Mouse (Mus musculus): Measurements from ENCODE around the gene Scarf1. TPM values are rescaled to one million over a fixed set of nuclear protein-coding genes. Genes with fewer than 3 reads are reported as not detected.

Gene Scarf1
- polyA plus RNA-seq, 1 experiment = 4.9 TPM

DNA sequence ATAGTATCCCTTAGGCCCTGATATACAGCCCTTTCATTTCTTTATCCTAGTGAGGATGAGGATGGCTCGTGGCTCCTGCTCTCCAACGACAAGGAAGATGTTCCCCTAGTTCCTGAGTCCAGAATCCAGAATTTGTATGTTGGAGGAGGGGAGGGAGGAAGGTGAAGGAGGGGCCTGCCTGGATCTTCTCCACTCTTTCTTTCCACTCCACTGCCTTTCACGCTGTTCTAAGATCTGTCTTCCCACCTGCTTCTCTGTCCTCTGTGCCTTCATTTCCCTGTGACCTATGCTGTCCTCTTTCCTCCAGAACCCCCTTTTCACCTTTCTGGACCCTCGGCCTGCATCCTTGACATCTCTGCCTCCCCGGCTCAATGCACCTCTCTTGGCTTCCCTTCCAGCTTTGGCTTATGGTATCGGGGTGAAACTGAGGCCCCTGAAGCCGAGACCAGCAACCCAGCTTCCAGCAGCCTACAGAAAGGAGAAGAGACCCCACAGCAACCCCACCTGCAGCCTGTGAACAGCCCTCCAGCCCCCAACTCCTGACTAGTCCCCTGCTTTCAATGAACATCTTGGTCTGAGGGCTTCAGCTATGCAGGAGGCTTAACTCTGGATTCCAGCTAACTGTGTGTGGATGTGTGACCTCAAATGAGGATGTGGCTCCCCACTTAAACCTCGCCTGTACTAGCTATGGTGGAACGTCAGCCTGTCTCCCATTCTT is 880 bp upstream of the Scarf1 start:
- DNase-seq (ENCODE audit: low spot score) = no peak

DNA sequence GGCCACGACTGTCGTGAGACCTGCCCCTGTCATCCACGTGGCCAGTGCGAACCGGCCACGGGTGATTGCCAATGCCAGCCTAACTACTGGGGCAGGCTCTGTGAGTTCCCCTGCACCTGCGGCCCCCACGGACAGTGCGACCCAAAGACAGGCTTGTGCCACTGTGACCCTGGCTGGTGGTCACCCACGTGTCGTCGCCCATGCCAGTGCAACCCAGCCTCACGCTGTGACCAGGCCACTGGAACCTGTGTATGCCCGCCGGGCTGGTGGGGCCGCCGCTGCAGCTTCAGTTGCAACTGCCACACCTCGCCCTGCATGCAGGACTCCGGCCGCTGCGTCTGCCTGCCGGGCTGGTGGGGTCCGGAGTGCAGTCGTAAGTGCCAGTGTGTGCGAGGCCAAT is 1.8 kb downstream of the Scarf1 start:
- no peak for DNase-seq (ENCODE audit: low spot score)

DNA sequence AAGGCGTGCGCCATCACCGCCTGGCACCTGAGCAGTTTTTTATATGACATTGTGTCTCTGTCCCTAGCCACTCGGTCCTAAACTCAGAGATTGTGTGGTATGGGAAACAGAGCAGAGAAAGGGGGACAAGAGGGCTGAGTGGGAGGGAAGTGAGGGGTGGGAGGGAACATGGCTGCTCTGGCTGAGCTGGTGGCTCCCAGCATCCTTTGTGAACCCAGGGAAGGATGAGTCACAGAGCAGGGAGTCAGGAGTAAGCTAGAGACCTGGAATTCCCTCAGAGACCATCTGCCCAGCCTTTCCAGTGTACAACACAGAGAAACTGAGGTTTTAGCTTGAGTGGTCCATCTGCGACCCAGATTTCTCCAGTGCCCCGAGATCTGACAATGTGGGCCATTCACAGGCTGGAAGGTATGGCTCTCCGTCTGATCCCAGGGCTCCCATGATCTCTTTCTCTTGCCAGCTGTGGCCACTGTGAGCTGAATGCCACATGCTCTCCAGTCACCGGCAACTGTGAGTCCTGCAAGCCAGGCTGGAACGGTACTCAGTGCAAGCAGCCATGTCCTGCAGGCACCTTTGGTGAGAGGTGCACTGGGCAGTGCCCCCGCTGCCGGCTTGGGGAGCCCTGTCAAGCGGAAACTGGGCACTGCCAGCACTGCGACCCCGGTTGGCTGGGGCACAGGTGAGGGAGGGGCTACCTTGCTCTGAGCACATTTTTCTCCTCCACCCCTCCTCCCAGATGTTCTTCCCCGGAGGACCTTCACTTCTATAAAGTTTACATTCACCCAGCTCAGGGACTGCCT is 6.7 kb downstream of the Scarf1 start:
- DNase-seq (ENCODE audit: low spot score) = no peak

DNA sequence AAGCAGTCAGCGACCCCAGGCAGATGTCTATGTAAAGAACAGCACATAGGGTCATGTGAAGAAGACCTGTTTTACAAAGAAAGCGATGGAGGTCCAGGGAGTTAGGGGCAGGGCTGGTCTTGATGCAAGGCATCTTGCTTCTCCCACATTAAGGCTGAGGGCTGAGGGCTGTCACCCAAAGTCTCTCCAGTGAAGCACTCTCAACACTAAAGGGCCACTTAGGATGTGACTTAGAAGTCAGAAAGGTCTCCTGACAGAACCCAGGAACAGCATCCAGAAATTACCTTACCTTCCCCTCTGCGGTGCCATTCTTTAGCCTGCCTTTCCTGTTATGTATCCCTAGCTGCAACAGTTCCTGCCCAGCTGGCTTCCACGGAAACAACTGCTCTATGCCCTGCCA is 8.3 kb downstream of the Scarf1 start:
- no peak for DNase-seq (ENCODE audit: low spot score)

DNA sequence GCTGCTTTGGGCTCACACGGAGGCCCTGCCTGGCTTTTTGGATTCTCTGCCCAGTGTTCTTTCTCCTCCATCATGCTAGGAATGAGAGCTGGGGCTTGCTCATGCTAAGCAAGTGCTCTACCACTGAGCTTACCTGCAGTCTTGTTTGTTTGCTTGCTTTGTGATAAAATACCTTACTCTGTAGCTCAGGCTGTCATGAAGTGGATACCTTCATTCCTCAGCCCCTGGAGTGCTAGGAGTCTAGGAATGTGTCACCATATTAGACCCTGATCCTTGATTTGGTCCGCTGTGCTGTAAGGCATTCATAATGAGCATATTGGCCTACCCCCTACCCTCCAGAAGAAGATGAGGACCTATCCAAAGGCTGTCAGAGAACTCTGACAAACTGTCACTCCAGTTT is 9.5 kb downstream of the Scarf1 start:
- no peak for DNase-seq (ENCODE audit: low spot score)

DNA sequence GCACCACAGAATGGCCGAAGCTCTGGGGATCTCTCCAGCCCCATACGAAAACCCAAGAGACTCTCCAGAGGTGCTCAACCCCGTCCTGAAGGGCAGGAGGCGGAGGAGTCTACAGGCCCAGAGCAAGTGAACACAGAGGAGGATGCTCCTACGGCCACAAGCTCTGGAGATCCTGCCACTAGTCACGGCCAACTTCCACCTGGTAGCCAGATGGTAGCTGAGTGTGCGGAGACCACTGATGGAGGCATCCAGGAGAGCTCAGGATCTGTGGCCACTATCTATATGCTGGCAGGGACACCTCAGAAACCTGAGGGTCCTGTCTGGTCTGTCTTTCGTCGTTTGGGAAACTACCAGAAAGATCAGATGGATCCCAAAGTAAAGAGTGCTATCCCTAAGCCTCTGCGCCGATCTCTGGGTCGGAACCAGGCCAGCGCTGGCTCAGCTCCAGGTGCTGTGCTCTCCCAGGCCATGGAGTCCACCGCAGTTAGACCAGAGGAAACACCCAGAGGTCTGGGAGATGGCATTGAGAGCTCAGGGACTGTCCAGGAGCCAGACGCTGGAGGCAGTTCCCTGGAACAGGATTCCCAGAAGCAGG is 12.3 kb downstream of the Scarf1 start:
- no peak for DNase-seq (ENCODE audit: low spot score)

DNA sequence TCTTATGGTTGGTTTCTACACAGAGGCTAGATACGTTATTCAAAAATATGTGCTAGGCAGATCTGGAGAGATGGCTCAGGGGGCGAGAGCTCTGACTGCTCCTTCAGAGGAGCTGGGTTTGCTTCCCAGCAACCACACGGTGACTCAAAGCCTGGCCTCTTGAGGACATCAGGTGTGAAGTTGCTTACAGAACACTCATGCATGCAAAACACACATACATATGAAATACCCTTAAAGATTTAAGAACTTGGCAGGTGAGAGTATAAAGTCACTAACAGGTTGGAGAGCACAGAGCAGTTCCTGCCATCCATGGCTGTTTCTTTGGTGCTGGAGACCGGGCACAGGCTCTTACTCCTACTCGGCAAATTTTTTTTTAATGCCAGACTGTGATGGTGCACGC is 13.6 kb downstream of the Scarf1 start:
- DNase-seq (ENCODE audit: low spot score) = no peak

DNA sequence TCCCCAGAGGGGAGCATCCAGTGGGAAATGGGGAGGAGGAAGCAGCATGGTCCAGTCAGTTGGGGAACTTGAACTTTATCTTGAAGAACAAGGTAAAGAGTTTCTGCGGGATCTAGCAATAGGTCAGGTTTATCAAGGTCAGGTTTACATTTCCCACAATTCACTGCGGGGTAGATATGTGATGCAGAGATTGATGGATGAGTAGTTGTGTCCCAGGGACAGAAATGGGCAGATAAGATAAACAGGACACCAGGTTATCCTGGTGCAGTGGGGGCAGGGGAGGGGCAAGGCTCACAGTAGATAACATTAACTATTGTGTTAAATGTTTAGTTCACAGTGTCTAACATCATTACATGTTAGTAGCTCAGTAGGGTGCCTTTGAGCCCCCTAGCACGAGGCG is 16.4 kb downstream of the Scarf1 start:
- no peak for DNase-seq (ENCODE audit: low spot score)

DNA sequence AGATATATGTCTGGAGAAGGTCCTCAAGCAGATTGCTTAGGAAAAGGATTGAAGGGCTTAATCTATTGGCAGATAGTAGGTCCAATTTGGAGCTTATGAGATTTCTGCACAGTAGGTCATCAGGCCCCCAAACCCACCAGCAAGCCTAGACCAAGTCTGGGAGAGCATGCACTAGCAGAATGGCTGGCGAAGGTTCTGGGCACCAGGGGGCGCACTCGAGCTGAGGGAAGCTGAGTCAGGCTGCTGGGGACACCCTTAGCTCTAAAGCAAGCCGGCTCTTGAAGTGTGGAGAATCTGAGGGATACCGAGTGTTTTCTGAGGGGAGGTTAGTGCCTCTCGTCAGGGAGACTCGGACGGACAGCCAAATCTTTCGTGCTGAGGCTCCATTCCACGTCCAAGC is 17.0 kb downstream of the Scarf1 start:
- DNase-seq (ENCODE audit: low spot score) = peak; percentile 99

DNA sequence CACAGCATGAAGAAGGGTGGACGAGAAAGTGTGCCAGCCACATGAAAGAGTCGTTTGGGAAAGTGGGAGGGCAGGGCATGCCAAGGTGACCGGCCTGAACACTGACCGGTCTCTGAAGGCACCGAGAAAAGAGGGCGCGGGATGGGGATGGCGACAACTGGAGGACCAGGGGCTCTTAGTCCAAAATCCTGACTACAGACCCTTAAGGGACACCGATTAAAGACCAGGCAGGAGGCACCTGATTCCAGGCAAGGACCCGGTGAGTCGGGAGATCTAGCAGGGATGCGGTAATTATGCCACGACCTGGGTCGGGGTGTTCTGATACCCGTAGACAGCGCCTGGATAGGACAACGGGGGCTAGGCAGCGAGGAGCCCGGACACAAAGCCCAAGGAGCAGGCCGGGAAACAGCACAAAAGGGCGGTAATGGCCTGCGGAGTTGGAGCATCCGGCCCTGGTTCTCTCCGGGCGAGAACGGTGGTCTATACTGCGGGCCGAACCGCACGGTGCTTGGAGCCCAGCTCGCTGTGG is 17.6 kb downstream of the Scarf1 start:
- no peak for DNase-seq (ENCODE audit: low spot score)

DNA sequence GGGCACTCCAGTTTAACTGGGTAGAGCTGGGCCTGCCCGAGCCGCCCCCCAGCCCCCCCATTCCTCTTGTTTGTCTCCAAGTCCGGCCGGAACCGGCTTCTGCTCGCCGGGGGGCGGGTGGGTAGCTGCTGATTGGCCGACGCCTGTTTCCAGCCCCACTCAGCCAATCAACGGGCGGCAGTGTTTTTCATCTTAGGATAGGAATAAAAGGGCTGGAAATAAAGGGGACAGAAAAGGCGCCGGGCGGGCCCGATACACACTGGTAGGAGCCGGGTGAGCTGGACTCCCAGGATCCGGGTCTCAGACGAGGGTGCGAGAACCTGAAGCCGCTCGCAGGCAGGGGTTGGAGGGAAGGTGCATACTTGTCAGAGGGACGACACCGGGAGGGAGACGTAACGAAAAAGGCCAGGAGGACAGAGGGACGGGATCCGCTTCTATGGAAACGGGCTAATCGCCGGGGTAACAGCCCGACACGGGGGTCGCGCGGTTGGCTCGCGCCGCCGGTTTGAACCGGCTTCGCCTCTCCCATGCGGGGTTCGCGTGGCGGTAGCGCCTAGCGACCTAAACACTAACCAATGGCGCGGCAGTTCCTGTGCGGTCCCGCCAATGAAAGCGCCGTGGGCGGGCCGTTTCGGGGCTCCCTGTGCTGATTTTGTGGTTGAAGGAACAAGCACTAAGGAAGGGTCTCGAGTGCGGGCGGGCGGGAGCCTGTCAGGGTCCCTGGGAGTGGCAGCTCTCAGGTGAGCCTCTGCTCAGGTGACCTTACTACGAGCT is 18.3 kb downstream of the Scarf1 start, which contains the start of gene Slc43a2:
TSS of gene Slc43a2 (plus strand) at position 226 of the 774 bp plus-strand sequence.
- peak; percentile 83 for DNase-seq (ENCODE audit: low spot score)

DNA sequence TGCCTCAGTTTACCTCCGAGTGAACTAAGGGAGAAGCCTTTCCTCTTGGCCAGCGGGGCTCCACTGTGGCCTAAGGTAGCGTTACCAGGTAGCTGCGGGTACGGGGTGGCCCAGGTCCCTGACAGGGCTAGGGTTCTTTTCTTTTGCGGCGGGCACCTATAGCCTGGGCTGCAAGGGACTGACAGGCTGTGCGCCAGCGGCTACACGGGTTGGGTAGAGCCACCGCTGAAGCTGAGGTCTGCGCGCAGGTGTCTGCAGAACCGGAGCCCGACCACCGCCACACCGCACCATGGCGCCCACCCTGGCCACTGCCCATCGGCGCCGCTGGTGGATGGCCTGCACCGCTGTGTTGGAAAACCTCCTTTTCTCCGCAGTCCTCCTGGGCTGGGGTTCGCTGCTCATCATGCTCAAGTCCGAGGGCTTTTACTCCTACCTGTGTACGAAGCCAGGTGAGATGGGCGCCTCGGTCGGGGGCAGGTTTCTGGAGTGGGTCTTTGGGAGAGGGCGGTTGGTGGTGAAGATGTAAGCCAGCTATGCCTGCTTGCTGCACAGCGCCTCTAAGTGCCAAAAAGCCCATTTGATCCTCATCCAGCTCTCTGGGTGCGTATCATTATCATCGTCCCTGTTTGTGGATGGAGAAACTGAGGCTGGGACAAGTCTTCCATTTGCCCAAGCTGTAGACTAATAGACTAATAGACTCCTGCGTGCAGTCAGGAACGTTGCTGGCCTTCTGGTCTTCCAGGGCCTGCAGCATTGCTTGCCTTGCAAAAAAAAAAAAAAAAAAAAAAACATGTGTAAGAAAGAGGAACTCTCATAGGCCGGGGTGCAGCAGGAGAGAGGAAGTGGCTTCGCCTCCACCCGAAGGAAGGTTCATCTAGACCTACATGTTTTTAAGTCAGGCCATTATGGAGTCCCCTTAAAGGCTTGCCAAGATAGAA is 19.3 kb downstream of the Scarf1 start:
- DNase-seq (ENCODE audit: low spot score) = no peak

DNA sequence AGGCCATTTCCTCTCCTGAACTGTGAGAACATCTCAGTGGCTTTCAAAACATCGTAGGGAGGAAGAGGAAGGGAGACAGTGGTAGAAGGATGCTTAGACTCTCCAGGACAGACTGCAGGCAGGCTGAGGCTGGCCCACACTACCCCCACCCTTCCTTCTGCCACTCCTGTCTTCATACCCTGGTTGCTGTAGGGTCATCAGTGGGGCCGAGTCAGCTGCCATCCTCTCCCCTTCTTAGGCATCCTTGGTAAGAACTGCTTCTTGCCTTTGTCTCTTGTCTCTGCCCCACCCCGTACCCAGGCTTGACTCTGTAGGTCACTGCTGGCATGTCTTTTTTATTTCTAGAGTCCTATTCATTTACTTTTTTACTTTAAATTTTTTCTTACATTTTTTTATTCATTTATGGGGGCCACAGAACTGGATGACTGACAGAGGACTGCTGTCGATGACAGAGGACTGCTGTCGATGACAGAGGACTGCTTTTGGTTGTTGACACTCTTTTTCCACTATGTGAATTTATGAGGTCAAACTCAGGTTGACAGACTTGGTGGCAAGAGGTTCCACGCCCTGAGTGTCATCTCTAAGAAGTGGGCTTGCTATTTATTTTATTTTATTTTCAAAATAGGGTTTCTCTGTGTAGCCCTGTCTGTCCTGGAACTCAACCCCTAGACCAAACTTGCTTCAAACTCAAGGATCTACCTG is 20.1 kb downstream of the Scarf1 start:
- no peak for DNase-seq (ENCODE audit: low spot score)

DNA sequence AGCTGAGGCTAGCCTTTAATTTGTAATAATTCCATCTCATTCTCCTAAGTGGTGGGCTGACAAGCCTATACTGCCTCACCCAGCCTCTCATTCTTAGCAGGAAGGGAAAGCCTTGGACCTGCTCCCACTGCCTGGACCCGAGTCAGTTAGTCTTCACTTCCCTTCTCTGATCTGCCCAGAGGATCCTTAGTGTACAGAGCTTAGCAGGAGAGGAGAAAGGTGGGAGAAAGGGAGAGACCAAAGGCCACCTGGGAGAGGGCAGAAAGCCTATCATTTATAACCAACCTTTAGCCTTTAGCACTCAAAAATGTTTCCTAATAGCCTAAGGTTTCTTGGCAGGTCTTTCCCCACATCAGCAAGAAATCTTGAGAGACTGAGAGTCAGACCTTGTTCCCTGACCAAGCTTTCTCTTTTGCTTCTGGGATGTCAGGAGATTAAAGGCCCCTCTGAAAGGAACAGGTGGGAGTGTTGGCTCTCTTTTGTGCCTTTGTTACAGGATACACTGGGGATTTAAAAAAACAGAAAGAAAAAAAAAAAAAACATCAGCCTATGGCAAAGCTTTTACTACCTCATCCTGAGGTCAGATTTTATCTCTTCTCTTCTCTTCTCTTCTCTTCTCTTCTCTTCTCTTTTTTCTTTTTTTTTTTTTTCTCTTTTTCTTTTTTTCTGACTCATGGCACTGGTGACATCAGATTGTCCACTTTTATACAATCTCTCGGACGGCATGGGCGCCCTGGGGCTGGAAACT is 21.1 kb downstream of the Scarf1 start:
- DNase-seq (ENCODE audit: low spot score) = no peak

DNA sequence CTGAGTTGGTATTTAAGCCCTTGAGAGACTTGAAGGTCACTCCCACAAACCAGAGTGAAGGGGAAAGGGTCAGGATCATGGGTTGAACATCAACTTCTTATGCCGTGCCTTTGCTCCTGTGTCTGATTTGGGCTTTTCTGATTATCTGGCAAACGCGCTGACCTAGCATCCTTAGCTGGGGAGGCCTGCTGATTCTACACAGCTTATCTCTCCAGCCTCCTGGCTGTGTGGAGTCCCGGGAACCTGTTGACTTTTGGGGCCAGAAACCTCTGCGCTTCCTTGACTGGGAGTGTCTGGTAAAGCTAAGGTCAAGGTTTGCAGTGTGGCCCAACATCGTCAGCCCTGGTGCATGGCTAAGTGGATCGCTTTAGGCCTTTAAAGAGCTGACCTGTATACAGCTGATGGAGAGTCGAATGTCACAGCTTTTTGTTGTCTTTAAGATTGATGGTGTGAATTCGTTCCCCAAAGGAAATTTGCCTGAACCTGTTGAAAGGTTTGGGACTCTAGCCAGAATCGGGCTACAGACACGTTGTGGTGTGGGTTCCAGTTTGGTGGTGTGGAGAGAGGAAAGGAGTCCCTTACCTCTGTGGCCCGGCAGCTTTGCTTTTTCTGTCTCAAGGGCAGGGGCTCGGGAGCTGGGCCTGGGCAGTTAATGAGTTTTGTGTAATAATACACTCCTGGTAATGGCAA is 21.9 kb downstream of the Scarf1 start:
- no peak for DNase-seq (ENCODE audit: low spot score)

DNA sequence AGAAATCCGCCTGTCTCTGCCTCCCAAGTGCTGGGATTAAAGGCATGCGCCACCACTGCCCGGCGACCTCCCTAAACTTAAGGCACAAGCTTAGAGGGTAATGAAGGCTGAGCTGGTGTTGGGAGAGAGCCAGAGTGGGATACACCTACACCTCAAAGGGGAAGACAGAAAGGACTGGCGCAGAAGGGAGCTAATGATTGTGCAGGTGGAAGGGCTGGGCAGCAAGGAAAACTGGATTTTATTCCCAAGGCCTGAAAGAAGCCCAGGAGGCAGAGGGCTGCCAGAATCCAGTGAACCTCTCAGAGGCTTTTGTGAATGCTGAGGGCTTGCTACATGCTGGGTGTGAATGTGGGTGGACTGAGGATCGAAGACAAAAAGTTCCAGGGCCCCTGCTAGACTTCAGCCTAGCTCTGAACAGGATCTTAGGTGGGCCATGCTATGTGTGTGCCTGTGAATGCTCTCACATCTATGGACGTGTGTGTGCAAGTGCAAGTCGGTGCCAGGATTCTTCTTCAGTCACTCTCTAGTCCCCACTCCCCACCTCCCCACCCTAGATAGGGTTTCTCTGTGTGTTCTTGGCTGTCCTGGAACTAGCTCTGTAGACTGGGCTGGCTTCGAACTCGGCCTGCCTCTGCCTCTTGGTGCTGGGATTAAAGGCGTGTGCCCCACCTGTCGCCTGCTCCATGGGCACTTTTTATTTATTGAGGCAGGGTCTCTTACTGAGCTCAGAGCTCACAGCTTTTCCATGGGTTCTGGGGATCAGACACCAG is 23.1 kb downstream of the Scarf1 start:
- no peak for DNase-seq (ENCODE audit: low spot score)

DNA sequence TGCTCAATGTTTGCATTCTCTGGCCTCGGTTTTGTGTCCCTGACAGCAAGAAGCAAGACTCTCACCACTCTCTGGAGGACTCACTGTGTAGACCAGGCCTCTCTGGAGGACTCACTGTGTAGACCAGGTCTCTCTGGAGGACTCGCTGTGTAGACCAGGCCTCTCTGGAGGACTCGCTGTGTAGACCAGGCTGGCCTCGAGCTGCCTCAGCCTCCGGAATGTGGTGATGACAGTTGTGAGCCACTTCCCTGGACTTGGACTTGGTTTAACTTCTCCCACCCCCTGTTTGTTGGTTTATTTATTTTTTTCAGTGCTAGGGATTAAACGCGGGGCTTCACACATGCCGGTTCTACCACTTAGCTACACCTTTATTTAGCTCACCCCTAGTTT is 23.7 kb downstream of the Scarf1 start:
- DNase-seq (ENCODE audit: low spot score) = no peak

All from urinary bladder, adult 2 months (tissue).